Mouse (Mus musculus): ENCODE measurements around the gene Atp5s.

DNA sequence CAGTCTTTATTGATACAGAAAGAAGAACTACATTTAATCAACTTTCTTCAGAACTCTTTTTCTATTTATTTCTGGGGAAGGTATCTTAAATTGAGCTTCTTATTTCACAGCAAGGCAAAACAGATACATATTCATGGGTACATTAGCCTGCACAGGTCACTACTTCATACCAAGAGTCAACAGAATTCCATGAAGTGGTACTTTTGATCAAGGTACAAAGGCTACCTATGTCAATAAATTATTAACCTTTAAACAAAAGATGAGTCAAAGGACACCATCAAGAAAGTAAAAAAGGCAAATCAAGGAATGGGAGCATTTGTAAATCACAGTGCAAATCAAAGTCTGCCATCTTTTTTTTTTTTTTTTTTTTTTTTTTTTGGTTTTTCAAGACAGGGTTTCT is 11.1 kb upstream of the Atp5s start:
- TF ChIP-seq CTCF (IDR thresholded peaks at IDR 0.05; ENCODE audit: borderline replicate concordance, control insufficient read depth, extremely low read depth, insufficient read depth, low read length, poor library complexity) (no peak), POLR2A (IDR thresholded peaks at IDR 0.05; ENCODE audit: control insufficient read depth, extremely low read depth, insufficient read depth, low read length, poor library complexity) (no peak)
